In the genomic region with DNA sequence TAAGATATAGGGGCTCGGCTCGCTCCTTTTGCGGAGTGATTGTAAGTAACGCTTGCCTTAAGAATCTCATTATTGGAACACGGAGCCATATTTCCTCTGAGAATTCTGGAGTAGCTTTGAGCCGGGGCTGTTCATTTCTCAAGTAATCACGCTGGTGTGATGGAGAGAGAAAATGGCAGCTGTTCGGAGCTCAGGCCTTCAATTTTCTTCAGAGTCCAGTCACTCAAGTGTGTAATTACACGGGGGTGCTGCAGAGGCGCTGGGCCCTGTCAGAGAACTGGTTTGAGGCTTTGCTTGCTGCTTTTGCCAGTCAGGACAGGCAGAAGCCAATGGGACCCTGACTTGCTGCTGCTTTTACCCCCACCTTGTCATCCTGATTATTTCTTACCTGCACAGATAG, we compare ENCODE assay signal across 16 mouse cellular contexts.
DNase-seq lines count a peak whose midpoint lies in the region; ATAC-seq lines count a peak whose summit lies in the region.
"Had no signal": no experiment of that assay in that cellular context is flagged by ENCODE, and none has a peak within 500 bp of the region (broad histone marks: within the 10 kb centered on the region; RNA-seq: fewer than 3 reads in every experiment).

No protein-coding gene starts in this region.

- no peak overlapping the region for H3K4me2 ChIP-seq in kidney, embryonic 16.5 days (replicated peaks; ENCODE audit: low read depth, low read length)
- H3K4me2 ChIP-seq in midbrain, embryonic 12.5 days (replicated peaks), result no peak overlapping the region
- no peak overlapping the region for H3K4me2 ChIP-seq in heart, embryonic 11.5 days
- H3K4me2 ChIP-seq: liver, embryonic 12.5 days had no signal

- no peaks in the 10 kb centered on the region for H3K27me3 ChIP-seq in kidney, embryonic 16.5 days (ENCODE audit: insufficient read depth, low read length)
- H3K27me3 ChIP-seq in hindbrain, embryonic 10.5 days (ENCODE audit: insufficient read depth, poor library complexity, severe bottlenecking), result peaks cover 13% of the 10 kb centered on the region
- no peaks in the 10 kb centered on the region for H3K27me3 ChIP-seq in midbrain, embryonic 12.5 days
- no peaks in the 10 kb centered on the region for H3K27me3 ChIP-seq in heart, embryonic 11.5 days (ENCODE audit: control insufficient read depth, insufficient read depth, low read length)
- H3K27me3 ChIP-seq: liver, embryonic 12.5 days had no signal

- no peak overlapping the region for H3K9ac ChIP-seq in kidney, embryonic 16.5 days (replicated peaks; ENCODE audit: low read length)
- no peak overlapping the region for H3K9ac ChIP-seq in midbrain, embryonic 12.5 days (replicated peaks)
- no peak overlapping the region for H3K9ac ChIP-seq in heart, embryonic 11.5 days (ENCODE audit: low read depth, low read length)
- H3K9ac ChIP-seq: liver, embryonic 12.5 days had no signal

- H3K9me3 ChIP-seq in kidney, embryonic 16.5 days (ENCODE audit: low read length), result no peaks in the 10 kb centered on the region
- 0 out of 2 replicates have a peak, but pooled peaks cover 2% of the 10 kb centered on the region for H3K9me3 ChIP-seq in hindbrain, embryonic 10.5 days
- no peaks in the 10 kb centered on the region for H3K9me3 ChIP-seq in midbrain, embryonic 12.5 days
- no peaks in the 10 kb centered on the region for H3K9me3 ChIP-seq in heart, embryonic 11.5 days (replicated peaks; ENCODE audit: control insufficient read depth, low read length)
- H3K9me3 ChIP-seq: liver, embryonic 12.5 days had no signal

- peak; percentile 27 to 53 for DNase-seq in kidney, postnatal 4 days
- peak; percentile 42 for DNase-seq in hindbrain, embryonic 10.5 days (ENCODE audit: low spot score)
- DNase-seq in thymus, postnatal 0 days (ENCODE audit: low spot score), result no peak
- DNase-seq in cerebellum, adult 11-12 months, result no peak
- DNase-seq: adrenal gland, adult 8-10 months; B cell, adult 2 months; cerebellum, adult 8-10 months; heart, adult 11 months; heart, postnatal 4 days; kidney, postnatal 14 days had no signal

- no peaks in the 10 kb centered on the region; the same call in 1 of the 2 replicates for H3K4me1 ChIP-seq in kidney, embryonic 16.5 days (ENCODE audit: insufficient read depth, low read length)
- peaks cover 41% of the 10 kb centered on the region for H3K4me1 ChIP-seq in hindbrain, embryonic 10.5 days (replicated peaks)
- peaks cover 19% of the 10 kb centered on the region for H3K4me1 ChIP-seq in midbrain, embryonic 12.5 days
- H3K4me1 ChIP-seq in heart, embryonic 11.5 days (ENCODE audit: control insufficient read depth, insufficient read depth, low read length), result peaks cover 4% of the 10 kb centered on the region; the same call in 1 of the 2 replicates
- H3K4me1 ChIP-seq: liver, embryonic 12.5 days had no signal

- 61% methylated on average over 10 of the region's 10 CpGs for WGBS in kidney, embryonic 16.5 days
- 56% methylated on average over 10 of the region's 10 CpGs for WGBS in hindbrain, embryonic 10.5 days
- 38% methylated on average over 10 of the region's 10 CpGs for WGBS in midbrain, embryonic 12.5 days
- WGBS in heart, embryonic 11.5 days (ENCODE audit: insufficient replicate concordance), result 82% methylated on average over 10 of the region's 10 CpGs

- no peak overlapping the region for H3K4me3 ChIP-seq in kidney, embryonic 16.5 days (ENCODE audit: low read length)
- H3K4me3 ChIP-seq in hindbrain, embryonic 10.5 days, result no peak overlapping the region
- no peak overlapping the region for H3K4me3 ChIP-seq in midbrain, embryonic 12.5 days
- no peak overlapping the region for H3K4me3 ChIP-seq in heart, embryonic 11.5 days (ENCODE audit: low read depth, low read length)
- H3K4me3 ChIP-seq: liver, embryonic 12.5 days had no signal

- ATAC-seq in kidney, embryonic 16.5 days (ENCODE audit: low FRiP score, low TSS enrichment), result no peak
- ATAC-seq in midbrain, embryonic 12.5 days (ENCODE audit: low FRiP score, low read depth), result no peak
- no peak for ATAC-seq in granulocyte monocyte progenitor cell, adult 5-6 weeks (replicated peaks; ENCODE audit: poor library complexity, severe bottlenecking)
- no peak for ATAC-seq in heart, embryonic 11.5 days (replicated peaks; ENCODE audit: insufficient number of reproducible peaks, low FRiP score, low TSS enrichment)
- ATAC-seq: liver, embryonic 12.5 days had no signal

- H3K36me3 ChIP-seq in kidney, embryonic 16.5 days (ENCODE audit: insufficient read depth, low read length), result peaks cover 16% of the 10 kb centered on the region; the same call in 1 of the 2 replicates
- peaks cover 58% of the 10 kb centered on the region for H3K36me3 ChIP-seq in hindbrain, embryonic 10.5 days
- H3K36me3 ChIP-seq in midbrain, embryonic 12.5 days, result peaks cover 25% of the 10 kb centered on the region
- peaks cover 10% of the 10 kb centered on the region for H3K36me3 ChIP-seq in heart, embryonic 11.5 days (ENCODE audit: control insufficient read depth, insufficient read depth, low read length)

- H3K27ac ChIP-seq in kidney, embryonic 16.5 days (ENCODE audit: low read length), result no peak overlapping the region
- H3K27ac ChIP-seq in hindbrain, embryonic 10.5 days, result peak overlapping the region; percentile 67
- peak overlapping the region; percentile 83 for H3K27ac ChIP-seq in midbrain, embryonic 12.5 days (replicated peaks)
- no peak overlapping the region for H3K27ac ChIP-seq in heart, embryonic 11.5 days (ENCODE audit: low read depth, low read length)
- H3K27ac ChIP-seq: liver, embryonic 12.5 days; macrophage had no signal

Comparison
In these comparisons a context has a peak if more than half of its experiments do, and no peak if none do; other contexts are left out.
1. DNase-seq: peak in kidney, postnatal 4 days (2 of 2) and hindbrain, embryonic 10.5 days (single experiment); none in thymus, postnatal 0 days (single experiment) and cerebellum, adult 11-12 months (single experiment).
2. H3K27ac ChIP-seq: peak in hindbrain, embryonic 10.5 days (single experiment) and midbrain, embryonic 12.5 days (single experiment); none in kidney, embryonic 16.5 days (single experiment) and heart, embryonic 11.5 days (single experiment).